Mouse (Mus musculus) MEL (cell line): ENCODE results near the gene Ripor3.

Experiments
- CHD1 ChIP-seq: IDR thresholded peaks from 2 replicates; pipeline ENCODE4 v1.6.1; 2012; ENCODE audit warnings: low read depth, mild to moderate bottlenecking, inconsistent platforms, low read length, improper control_type of control experiment
- CTCF ChIP-seq, 3 experiments: IDR thresholded peaks in 2 of 3; conservative IDR thresholded peaks in 1 of 3; 2 replicates each; pipeline ENCODE4 v1.5.1; 2011 to 2012; ENCODE audit warnings: low read length in 3 of 3, low read depth in 2 of 3, mild to moderate bottlenecking in 2 of 3, improper control_type of control experiment in 1 of 3, inconsistent platforms in 1 of 3, mixed read lengths in 1 of 3, moderate library complexity in 1 of 3; ENCODE audit not compliant: control insufficient read depth in 1 of 3, insufficient read depth in 1 of 3, poor library complexity in 1 of 3, severe bottlenecking in 1 of 3
- EP300 ChIP-seq, 2 experiments: IDR thresholded peaks; 2 replicates each; pipeline ENCODE4 v1.6.1; 2011; ENCODE audit warnings: improper control_type of control experiment in 2 of 2, low read length in 2 of 2, low read depth in 1 of 2, mild to moderate bottlenecking in 1 of 2
- MAZ ChIP-seq: IDR thresholded peaks from 2 replicates; pipeline ENCODE4 v1.6.1; 2012; ENCODE audit warnings: low read depth, mild to moderate bottlenecking, inconsistent platforms, low read length, improper control_type of control experiment
- MEF2A ChIP-seq: IDR thresholded peaks from 2 replicates; pipeline ENCODE4 v1.6.1; 2014; ENCODE audit warnings: low read depth, mild to moderate bottlenecking, inconsistent platforms, low read length, improper control_type of control experiment; ENCODE audit not compliant: poor library complexity, insufficient replicate concordance, severe bottlenecking; ENCODE audit errors: extremely low read depth
- NRF1 ChIP-seq: IDR thresholded peaks from 2 replicates; pipeline ENCODE4 v1.6.1; 2014; ENCODE audit warnings: low read depth, mild to moderate bottlenecking, inconsistent platforms, low read length, improper control_type of control experiment, moderate library complexity; ENCODE audit not compliant: poor library complexity, insufficient read depth, severe bottlenecking
- POLR2A ChIP-seq, 2 experiments: IDR thresholded peaks; 2 replicates each; pipeline ENCODE4 v1.6.1; 2011 to 2012; ENCODE audit warnings: low read length in 2 of 2, mild to moderate bottlenecking in 2 of 2, control low read depth in 1 of 2, improper control_type of control experiment in 1 of 2, low read depth in 1 of 2, moderate library complexity in 1 of 2; ENCODE audit not compliant: control insufficient read depth in 1 of 2, insufficient read depth in 1 of 2, poor library complexity in 1 of 2
- TBP ChIP-seq: IDR thresholded peaks from 2 replicates; pipeline ENCODE4 v1.8.0; 2011; ENCODE audit warnings: low read depth, low read length, improper control_type of control experiment
- ZKSCAN1 ChIP-seq: IDR thresholded peaks from 2 replicates; pipeline ENCODE4 v1.6.1; 2012; ENCODE audit warnings: low read depth, mild to moderate bottlenecking, inconsistent platforms, low read length, improper control_type of control experiment, moderate library complexity

- no peak for TF ChIP-seq POLR2A (IDR thresholded peaks at IDR 0.05; ENCODE audit: control insufficient read depth in 1 of 2, insufficient read depth in 1 of 2, low read depth in 1 of 2, low read length in 2 of 2, poor library complexity in 1 of 2)
- TF ChIP-seq ZKSCAN1, result no peak
- no peak for TF ChIP-seq MAZ
- no peak for TF ChIP-seq TBP
- no peak for TF ChIP-seq CTCF (IDR thresholded peaks at IDR 0.05 in 2 of 3, conservative IDR thresholded peaks at IDR 0.05 in 1 of 3; ENCODE audit: control insufficient read depth in 1 of 3, insufficient read depth in 1 of 3, low read depth in 2 of 3, low read length in 3 of 3, poor library complexity in 1 of 3, severe bottlenecking in 1 of 3)
- TF ChIP-seq MEF2A, result no peak
- TF ChIP-seq CHD1, result no peak
- no peak for TF ChIP-seq EP300 (IDR thresholded peaks at IDR 0.05; ENCODE audit: low read depth in 1 of 2, low read length in 2 of 2)
- no peak for TF ChIP-seq NRF1
These were observed 26.6 kb upstream of the Ripor3 start for GRCm38 (mm10) chr2:168037063-168037462.
